8 mouse cellular contexts compared by ENCODE assay signal in genomic region chr1:178336777-178337481, GRCm38 (mm10). TPM values are rescaled to one million over a fixed set of nuclear protein-coding genes. Genes with fewer than 3 reads are reported as not detected.
A peak's percentile ranks its signal among the peaks of the same experiment; 100 is the strongest.
DNase-seq lines count a peak whose midpoint lies in the region; ATAC-seq and TF ChIP-seq lines count a peak whose summit lies in the region.

No protein-coding gene starts in this region.

- peak overlapping the region; percentile 81 for H3K4me3 ChIP-seq in gastrocnemius, adult 2 months
- peak overlapping the region; percentile 87 to 92 for H3K4me3 ChIP-seq in ES-E14 (ENCODE audit: insufficient read depth in 1 of 2, low read depth in 1 of 2, low read length in 2 of 2, poor library complexity in 1 of 2, severe bottlenecking in 1 of 2)
- peak overlapping the region; percentile 90 for H3K4me3 ChIP-seq in erythroblast, embryonic 14.5 days (replicated peaks)
- H3K4me3 ChIP-seq in hindbrain, postnatal 0 days (ENCODE audit: low read length): peak overlapping the region; percentile 100
- peak overlapping the region; percentile 100 for H3K4me3 ChIP-seq in lung, embryonic 14.5 days (ENCODE audit: low read depth, low read length)
- peak overlapping the region; percentile 96 for H3K4me3 ChIP-seq in neural tube, embryonic 15.5 days (replicated peaks)

- H3K4me2 ChIP-seq in hindbrain, postnatal 0 days (ENCODE audit: low read depth, low read length): peak overlapping the region; percentile 91
- H3K4me2 ChIP-seq in lung, embryonic 14.5 days: peak overlapping the region; percentile 16; the same call in 1 of the 2 replicates
- H3K4me2 ChIP-seq in neural tube, embryonic 15.5 days: peak overlapping the region; percentile 70

- peak overlapping the region; percentile 96 for H3K9ac ChIP-seq in ES-E14 (ENCODE audit: insufficient read depth, low read depth, low read length, poor library complexity, severe bottlenecking)
- peak overlapping the region; percentile 100 for H3K9ac ChIP-seq in hindbrain, postnatal 0 days (replicated peaks; ENCODE audit: low read length)
- peak overlapping the region; percentile 100 for H3K9ac ChIP-seq in lung, embryonic 14.5 days
- H3K9ac ChIP-seq in neural tube, embryonic 15.5 days (replicated peaks): peak overlapping the region; percentile 100

- H3K27me3 ChIP-seq in erythroblast, embryonic 14.5 days (ENCODE audit: control insufficient read depth): no peaks in the 10 kb centered on the region
- no peaks in the 10 kb centered on the region for H3K27me3 ChIP-seq in hindbrain, postnatal 0 days (ENCODE audit: insufficient read depth, low read length)
- H3K27me3 ChIP-seq in lung, embryonic 14.5 days (ENCODE audit: insufficient read depth, low read length): no peaks in the 10 kb centered on the region
- H3K27me3 ChIP-seq in neural tube, embryonic 15.5 days (replicated peaks): no peaks in the 10 kb centered on the region

- in situ Hi-C loops in ES-E14 (cut with MboI; ENCODE audit: low sequenced_read_pairs in 2 of 2, unreplicated experiment in 2 of 2): loop anchor here in 1 of 2 experiments (25.0 kb wide), 1 partner anchor 1425 kb away; no protein-coding TSS in a partner anchor

- no peaks in the 10 kb centered on the region for H3K9me3 ChIP-seq in ES-E14 (ENCODE audit: control insufficient read depth, insufficient read depth, low read depth, low read length)
- no peaks in the 10 kb centered on the region for H3K9me3 ChIP-seq in erythroblast, embryonic 14.5 days (ENCODE audit: control insufficient read depth, low read length)
- no peaks in the 10 kb centered on the region for H3K9me3 ChIP-seq in hindbrain, postnatal 0 days (ENCODE audit: low read length)
- no peaks in the 10 kb centered on the region for H3K9me3 ChIP-seq in lung, embryonic 14.5 days (ENCODE audit: low read depth, low read length)
- H3K9me3 ChIP-seq in neural tube, embryonic 15.5 days (replicated peaks): no peaks in the 10 kb centered on the region

- intact Hi-C loops in gastrocnemius, adult 2 months (cut with DNase I): loop anchor here (1.0 kb wide), 3 partner anchors 19 to 69 kb away; partner anchors contain the start of gene Efcab2

- ATAC-seq in hindbrain, postnatal 0 days: peak; percentile 68
- ATAC-seq in lung, embryonic 14.5 days (ENCODE audit: insufficient read depth): peak; percentile 58
- ATAC-seq in neural tube, embryonic 15.5 days (ENCODE audit: low FRiP score): peak; percentile 66

- peaks cover 0 to 4% of the 10 kb centered on the region in 2 experiments; a peak in 1 of 4 replicates for H3K4me1 ChIP-seq in ES-E14 (ENCODE audit: control insufficient read depth in 2 of 2, insufficient read depth in 2 of 2, low read length in 2 of 2, poor library complexity in 1 of 2)
- H3K4me1 ChIP-seq in erythroblast, embryonic 14.5 days (ENCODE audit: control insufficient read depth): peaks cover 38% of the 10 kb centered on the region
- H3K4me1 ChIP-seq in hindbrain, postnatal 0 days (ENCODE audit: insufficient read depth, low read length): peaks cover 5% of the 10 kb centered on the region; the same call in 1 of the 2 replicates
- H3K4me1 ChIP-seq in lung, embryonic 14.5 days (ENCODE audit: insufficient read depth): peaks cover 7% of the 10 kb centered on the region
- peaks cover 29% of the 10 kb centered on the region for H3K4me1 ChIP-seq in neural tube, embryonic 15.5 days

- H3K27ac ChIP-seq in gastrocnemius, adult 2 months: peak overlapping the region; percentile 100
- peak overlapping the region; percentile 99 for H3K27ac ChIP-seq in ES-E14 (ENCODE audit: insufficient read depth, low read depth, low read length, poor library complexity, severe bottlenecking)
- H3K27ac ChIP-seq in hindbrain, postnatal 0 days: peak overlapping the region; percentile 100
- peak overlapping the region; percentile 100 for H3K27ac ChIP-seq in lung, embryonic 14.5 days (ENCODE audit: low read depth)
- H3K27ac ChIP-seq in neural tube, embryonic 15.5 days (replicated peaks): peak overlapping the region; percentile 98

- under 1% methylated on average over 70 of the region's 89 CpGs for WGBS in hindbrain, postnatal 0 days
- under 1% methylated on average over 82 of the region's 89 CpGs for WGBS in lung, embryonic 14.5 days
- under 1% methylated on average over 78 of the region's 89 CpGs for WGBS in neural tube, embryonic 15.5 days

- no peak for TF ChIP-seq CTCF in gastrocnemius, adult 2 months (IDR thresholded peaks at IDR 0.05)
- TF ChIP-seq CTCF in hindbrain, postnatal 0 days (IDR thresholded peaks at IDR 0.05; ENCODE audit: low read depth): no peak; the same call in 1 of the 2 replicates
- no peak for TF ChIP-seq CTCF in lung, embryonic 14.5 days (IDR thresholded peaks at IDR 0.05; ENCODE audit: low read depth)

- DNase-seq in gastrocnemius, adult 2 months: peak; percentile 75
- DNase-seq in gastrocnemius, postnatal 10 days: no peak
- DNase-seq in ES-E14 (ENCODE audit: low read depth, low spot score): no peak
- peak; percentile 54 for DNase-seq in hindbrain, postnatal 0 days (ENCODE audit: low spot score)
- DNase-seq in lung, embryonic 14.5 days: no peak
- peak; percentile 58 to 76 for DNase-seq in thymus, postnatal 36 days

- H3K36me3 ChIP-seq in ES-E14 (ENCODE audit: control insufficient read depth, insufficient read depth, low read length, poor library complexity, severe bottlenecking): peaks cover 31% of the 10 kb centered on the region
- H3K36me3 ChIP-seq in erythroblast, embryonic 14.5 days (ENCODE audit: control insufficient read depth): peaks cover 42% of the 10 kb centered on the region
- H3K36me3 ChIP-seq in hindbrain, postnatal 0 days (ENCODE audit: insufficient read depth, low read length): peaks cover 19% of the 10 kb centered on the region
- peaks cover 39% of the 10 kb centered on the region for H3K36me3 ChIP-seq in lung, embryonic 14.5 days (ENCODE audit: insufficient read depth)
- H3K36me3 ChIP-seq in neural tube, embryonic 15.5 days: peaks cover 21% of the 10 kb centered on the region

TF ChIP-seq in ES-E14, 5 proteins besides CTCF, POLR2A, EP300 and RAD21:
- no peak for TF ChIP-seq MAFK (IDR thresholded peaks at IDR 0.05; ENCODE audit: insufficient read depth, low read depth, low read length)
- TF ChIP-seq ZC3H11A (IDR thresholded peaks at IDR 0.05; ENCODE audit: borderline replicate concordance, low read depth, low read length): no peak
- no peak for TF ChIP-seq HCFC1 (IDR thresholded peaks at IDR 0.05; ENCODE audit: borderline replicate concordance, insufficient read depth, low read length)
- TF ChIP-seq ZNF384 (IDR thresholded peaks at IDR 0.05; ENCODE audit: low read depth, low read length): no peak
- TF ChIP-seq CHD2 (IDR thresholded peaks at IDR 0.05; ENCODE audit: low read depth, low read length): no peak; the same call in 1 of the 2 replicates

RNA-seq across cellular contexts. Expression of gene Hnrnpu, which starts 0.7 kb away (rescaled TPM):
- total RNA-seq in gastrocnemius, adult 2 months (2021): 100 to 1,000 TPM; 135 to 140 TPM
- total RNA-seq in gastrocnemius, postnatal 10 days (2021): 100 to 1,000 TPM; 180 to 224 TPM
- total RNA-seq in ES-E14 (2012; rRNA removed): 459 and 494 TPM in 2 replicates
- polyA plus RNA-seq in erythroblast, embryonic 14.5 days (2012): 26.2 and 32.3 TPM in 2 replicates
- total RNA-seq in hindbrain, postnatal 0 days (2014; rRNA removed): 113 and 133 TPM in 2 replicates
- polyA plus RNA-seq in hindbrain, postnatal 0 days (2015; fragmentation: Nextera tagmentation; extraction: Ambion mirVana): 185 and 192 TPM in 2 replicates
- 593 and 647 TPM in 2 replicates for polyA plus RNA-seq in lung, embryonic 14.5 days (2014; fragmentation: Nextera tagmentation; extraction: Ambion mirVana)
- 224 and 254 TPM in 2 replicates for polyA plus RNA-seq in neural tube, embryonic 15.5 days (2015; fragmentation: Nextera tagmentation; extraction: Ambion mirVana)

RNA-seq across cellular contexts. Expression of gene Cox20, which starts 18.0 kb away (rescaled TPM):
- total RNA-seq in gastrocnemius, adult 2 months (2021): 10 to 100 TPM; 33.3 to 63.8 TPM
- 10 to 100 TPM; 35.3 to 38.1 TPM for total RNA-seq in gastrocnemius, postnatal 10 days (2021)
- total RNA-seq in ES-E14 (2012; rRNA removed): 14.4 and 18.2 TPM in 2 replicates
- 4.2 TPM in 2 replicates for polyA plus RNA-seq in erythroblast, embryonic 14.5 days (2012)
- total RNA-seq in hindbrain, postnatal 0 days (2014; rRNA removed): 24.4 and 30.1 TPM in 2 replicates
- polyA plus RNA-seq in hindbrain, postnatal 0 days (2015; fragmentation: Nextera tagmentation; extraction: Ambion mirVana): 102 and 117 TPM in 2 replicates
- polyA plus RNA-seq in lung, embryonic 14.5 days (2014; fragmentation: Nextera tagmentation; extraction: Ambion mirVana): 124 and 135 TPM in 2 replicates
- 115 and 122 TPM in 2 replicates for polyA plus RNA-seq in neural tube, embryonic 15.5 days (2015; fragmentation: Nextera tagmentation; extraction: Ambion mirVana)

Comparison
In these comparisons a context has a peak if more than half of its experiments do, and no peak if none do; other contexts are left out.
1. DNase-seq: peak in gastrocnemius, adult 2 months (single experiment), hindbrain, postnatal 0 days (single experiment) and thymus, postnatal 36 days (2 of 2); none in gastrocnemius, postnatal 10 days (single experiment), ES-E14 (single experiment) and lung, embryonic 14.5 days (single experiment).
2. H3K4me2 ChIP-seq: peak in every context shown above with its lines; median percentile 91 in hindbrain, postnatal 0 days; 70 in neural tube, embryonic 15.5 days; 16 in lung, embryonic 14.5 days.
3. Peak in every context shown above with its lines, with median percentiles within 50 percentile points of each other: H3K27ac ChIP-seq, H3K4me3 ChIP-seq, H3K9ac ChIP-seq and ATAC-seq.